Mouse (Mus musculus) heart, adult 2 months (tissue): ENCODE results near the gene Atp2a1.

ENCODE experiments used
- CTCF ChIP-seq: fragments of 200-600 bp; IDR thresholded peaks from 2 replicates; pipeline ENCODE4 v1.8.1; 2022; ENCODE audit warnings: antibody characterized with exemption, mild to moderate bottlenecking, moderate library complexity
- EP300 ChIP-seq: fragments of 200-500 bp; IDR thresholded peaks from 2 replicates; pipeline ENCODE4 v1.6.1; 2011; ENCODE audit warnings: low read depth, low read length, control low read depth; ENCODE audit not compliant: insufficient read depth
- POLR2A ChIP-seq: fragments of 200-500 bp; IDR thresholded peaks from 2 replicates; pipeline ENCODE4 v1.6.1; 2011; ENCODE audit warnings: mild to moderate bottlenecking, low read depth, low read length, control low read depth; ENCODE audit not compliant: insufficient read depth

DNA sequence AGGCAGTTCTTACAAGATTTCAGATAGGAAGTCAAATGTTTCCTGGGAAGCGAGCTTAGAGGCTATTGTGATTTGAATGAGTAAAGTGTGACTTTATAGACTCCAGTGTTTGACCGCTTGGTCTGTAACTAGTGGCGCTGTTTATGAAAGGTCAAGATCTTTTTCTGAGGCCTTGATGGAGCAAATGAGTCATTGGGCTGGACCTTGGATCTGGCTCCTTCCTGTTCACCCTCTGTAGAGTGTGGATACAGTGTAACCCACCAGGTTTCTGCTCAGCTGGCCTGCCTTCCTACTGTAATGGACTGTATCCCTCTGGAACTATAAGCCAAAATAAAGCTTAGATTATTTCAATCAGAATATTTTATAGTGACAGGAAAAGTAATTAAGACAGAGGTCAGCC lies 48.4 kb upstream of the Atp2a1 start:
- no peak for TF ChIP-seq CTCF
- no peak for TF ChIP-seq POLR2A
- TF ChIP-seq EP300 = no peak
